Mouse (Mus musculus): ENCODE results near the gene Mfap4. TPM values are rescaled to one million over a fixed set of nuclear protein-coding genes. Genes with fewer than 3 reads are reported as not detected.

The Mfap4 gene
- total RNA-seq, 2 experiments from 2014 or later = 6.9 to 36.6 TPM

- no peak for TF ChIP-seq CTCF (IDR thresholded peaks at IDR 0.05)
- intact Hi-C loops (cut with DNase I) = no loop called here
- H3K27ac ChIP-seq = no peak overlapping the region
- no peak overlapping the region for H3K4me3 ChIP-seq
- no peak for DNase-seq
Observed at GRCm38 (mm10) chr11:61468534-61468933, 16.7 kb upstream of the Mfap4 start.

GRCm38 (mm10) chr11:61469317-61469917, 15.8 kb upstream of the Mfap4 start:
- H3K27ac ChIP-seq = no peak overlapping the region
- intact Hi-C loops (cut with DNase I) = no loop called here
- no peak for DNase-seq
- TF ChIP-seq CTCF (IDR thresholded peaks at IDR 0.05) = no peak
- H3K4me3 ChIP-seq = no peak overlapping the region

GRCm38 (mm10) chr11:61470880-61471279, 14.4 kb upstream of the Mfap4 start:
- TF ChIP-seq CTCF (IDR thresholded peaks at IDR 0.05) = no peak
- no peak overlapping the region for H3K4me3 ChIP-seq
- intact Hi-C loops (cut with DNase I) = no loop called here
- no peak overlapping the region for H3K27ac ChIP-seq
- DNase-seq = no peak

GRCm38 (mm10) chr11:61473630-61474029, 11.6 kb upstream of the Mfap4 start:
- intact Hi-C loops (cut with DNase I) = no loop called here
- TF ChIP-seq CTCF (IDR thresholded peaks at IDR 0.05) = no peak

GRCm38 (mm10) chr11:61476786-61477382, 8.3 kb upstream of the Mfap4 start:
- peak overlapping the region; percentile 62 for H3K4me3 ChIP-seq
- intact Hi-C loops (cut with DNase I) = no loop called here
- no peak for TF ChIP-seq CTCF (IDR thresholded peaks at IDR 0.05)
- DNase-seq = no peak
- no peak overlapping the region for H3K27ac ChIP-seq

More at GRCm38 (mm10) chr11:61473630-61474029, 11.6 kb upstream of the Mfap4 start:
- DNase-seq = no peak
- no peak overlapping the region for H3K4me3 ChIP-seq
- no peak overlapping the region for H3K27ac ChIP-seq

GRCm38 (mm10) chr11:61477566-61478508, 7.4 kb upstream of the Mfap4 start:
- H3K4me3 ChIP-seq = peak overlapping the region; percentile 62
- intact Hi-C loops (cut with DNase I) = no loop called here
- no peak for DNase-seq
- no peak for TF ChIP-seq CTCF (IDR thresholded peaks at IDR 0.05)
- H3K27ac ChIP-seq = no peak overlapping the region

- TF ChIP-seq CTCF (IDR thresholded peaks at IDR 0.05) = no peak
Observed at GRCm38 (mm10) chr11:61478788-61479187, 6.4 kb upstream of the Mfap4 start.

GRCm38 (mm10) chr11:61481239-61482090, 3.8 kb upstream of the Mfap4 start:
- Histone ChIP-seq H3K4me3 (no peak overlapping the region), H3K27ac (no peak overlapping the region)
- intact Hi-C loops (cut with DNase I) = no loop called here
- no peak for DNase-seq
- TF ChIP-seq CTCF (IDR thresholded peaks at IDR 0.05) = no peak

More at GRCm38 (mm10) chr11:61478788-61479187, 6.4 kb upstream of the Mfap4 start:
- intact Hi-C loops (cut with DNase I) = no loop called here
- Histone ChIP-seq H3K4me3 (no peak overlapping the region), H3K27ac (no peak overlapping the region)
- DNase-seq = no peak

- TF ChIP-seq CTCF (IDR thresholded peaks at IDR 0.05) = no peak
- intact Hi-C loops (cut with DNase I) = no loop called here
- H3K27ac ChIP-seq = peak overlapping the region; percentile 67; the same call in 1 of the 2 replicates
- H3K4me3 ChIP-seq = no peak overlapping the region
- DNase-seq = no peak
Observed at GRCm38 (mm10) chr11:61483226-61483845, 1.9 kb upstream of the Mfap4 start.

GRCm38 (mm10) chr11:61484256-61484612, 997 bp upstream of the Mfap4 start:
- Histone ChIP-seq H3K27ac (peak overlapping the region; percentile 67), H3K4me3 (peak overlapping the region; percentile 56)
- intact Hi-C loops (cut with DNase I) = no loop called here
- peak; percentile 47 for DNase-seq
- no peak for TF ChIP-seq CTCF (IDR thresholded peaks at IDR 0.05)

- Histone ChIP-seq H3K4me3 (peak overlapping the region; percentile 56), H3K27ac (peak overlapping the region; percentile 67)
- TF ChIP-seq CTCF (IDR thresholded peaks at IDR 0.05) = no peak
- intact Hi-C loops (cut with DNase I) = no loop called here
- no peak for DNase-seq
Observed at GRCm38 (mm10) chr11:61485541-61486457, 568 bp downstream of the Mfap4 start.
